Comparison of ENCODE assay signal across 10 mouse cellular contexts in genomic region chr10:80025889-80026288, GRCm38 (mm10). TPM values are rescaled to one million over a fixed set of nuclear protein-coding genes. Genes with fewer than 3 reads are reported as not detected.
DNase-seq lines count a peak whose midpoint lies in the region; ATAC-seq and TF ChIP-seq lines count a peak whose summit lies in the region.
"Had no signal": no experiment of that assay in that cellular context is flagged by ENCODE, and none has a peak within 500 bp of the region (broad histone marks: within the 10 kb centered on the region; RNA-seq: fewer than 3 reads in every experiment).

No protein-coding gene starts in this region.

- intact Hi-C loops in heart, postnatal 10 days (cut with DNase I), result no loop called here

- peak; percentile 47 for DNase-seq in adrenal gland, postnatal 14 days
- no peak for DNase-seq in adrenal gland, postnatal 36 days
- peak; percentile 35 for DNase-seq in lung, postnatal 0 days (ENCODE audit: low spot score)
- DNase-seq in lung, postnatal 4 days, result no peak
- DNase-seq in liver, embryonic 11.5 days (ENCODE audit: low spot score), result no peak
- no peak for DNase-seq in stomach, postnatal 0 days (ENCODE audit: low spot score)
- no peak for DNase-seq in layer of hippocampus, postnatal 14 days (ENCODE audit: low spot score in 2 of 2)
- no peak for DNase-seq in heart, postnatal 10 days
- DNase-seq: gastrocnemius, postnatal 14 days; kidney, adult 2 months had no signal

- TF ChIP-seq EP300 in lung, postnatal 0 days (IDR thresholded peaks at IDR 0.05), result no peak
- no peak for TF ChIP-seq EP300 in stomach, postnatal 0 days (optimal IDR thresholded peaks at IDR 0.05)

- no peak overlapping the region for H3K27ac ChIP-seq in lung, postnatal 0 days (ENCODE audit: low read length)
- no peak overlapping the region for H3K27ac ChIP-seq in liver, embryonic 11.5 days (ENCODE audit: low read depth, low read length)
- H3K27ac ChIP-seq in stomach, postnatal 0 days (replicated peaks), result no peak overlapping the region

- H3K4me3 ChIP-seq in lung, postnatal 0 days (ENCODE audit: low read depth, low read length), result no peak overlapping the region
- H3K4me3 ChIP-seq in liver, embryonic 11.5 days (ENCODE audit: low read depth, low read length), result no peak overlapping the region
- no peak overlapping the region for H3K4me3 ChIP-seq in stomach, postnatal 0 days (ENCODE audit: low read depth, low read length)

- no peaks in the 10 kb centered on the region for H3K27me3 ChIP-seq in lung, postnatal 0 days (replicated peaks; ENCODE audit: insufficient read depth, low read length)
- H3K27me3 ChIP-seq in liver, embryonic 11.5 days (replicated peaks; ENCODE audit: control insufficient read depth, insufficient read depth, low read length), result no peaks in the 10 kb centered on the region
- no peaks in the 10 kb centered on the region for H3K27me3 ChIP-seq in stomach, postnatal 0 days (ENCODE audit: control insufficient read depth, insufficient read depth, low read length)

- ATAC-seq in lung, postnatal 0 days, result peak; percentile 43
- 0 out of 2 replicates have a peak, but pooled peaks have one; percentile 30 for ATAC-seq in liver, embryonic 11.5 days (replicated peaks; ENCODE audit: low FRiP score)
- ATAC-seq in stomach, postnatal 0 days (ENCODE audit: low FRiP score, low TSS enrichment), result peak; percentile 4; the same call in 1 of the 2 replicates

- H3K9ac ChIP-seq in lung, postnatal 0 days (replicated peaks; ENCODE audit: low read depth), result no peak overlapping the region
- H3K9ac ChIP-seq in liver, embryonic 11.5 days (ENCODE audit: low read depth, low read length), result no peak overlapping the region
- no peak overlapping the region for H3K9ac ChIP-seq in stomach, postnatal 0 days (ENCODE audit: low read length)

- 57% methylated on average over 12 of the region's 12 CpGs for WGBS in lung, postnatal 0 days
- WGBS in liver, embryonic 11.5 days, result 67% methylated on average over 12 of the region's 12 CpGs
- 51% methylated on average over 12 of the region's 12 CpGs for WGBS in stomach, postnatal 0 days

- no peaks in the 10 kb centered on the region for H3K4me1 ChIP-seq in lung, postnatal 0 days (ENCODE audit: insufficient read depth, low read depth, low read length)
- peaks cover 21% of the 10 kb centered on the region for H3K4me1 ChIP-seq in liver, embryonic 11.5 days (replicated peaks; ENCODE audit: control insufficient read depth, insufficient read depth, low read length)
- H3K4me1 ChIP-seq in stomach, postnatal 0 days (replicated peaks; ENCODE audit: control insufficient read depth, insufficient read depth), result no peaks in the 10 kb centered on the region

- no peaks in the 10 kb centered on the region for H3K36me3 ChIP-seq in lung, postnatal 0 days (ENCODE audit: insufficient read depth, low read length)
- H3K36me3 ChIP-seq in liver, embryonic 11.5 days (ENCODE audit: control insufficient read depth, insufficient read depth, low read length), result peaks cover 28% of the 10 kb centered on the region; the same call in 1 of the 2 replicates
- H3K36me3 ChIP-seq in stomach, postnatal 0 days (ENCODE audit: control insufficient read depth, insufficient read depth, low read length), result no peaks in the 10 kb centered on the region

- H3K9me3 ChIP-seq in lung, postnatal 0 days (ENCODE audit: low read length), result no peaks in the 10 kb centered on the region
- H3K9me3 ChIP-seq in liver, embryonic 11.5 days (ENCODE audit: control insufficient read depth, low read length), result no peaks in the 10 kb centered on the region
- H3K9me3 ChIP-seq in stomach, postnatal 0 days (ENCODE audit: control insufficient read depth, low read length), result no peaks in the 10 kb centered on the region

- TF ChIP-seq CTCF in lung, postnatal 0 days (IDR thresholded peaks at IDR 0.05), result no peak
- TF ChIP-seq CTCF in stomach, postnatal 0 days (IDR thresholded peaks at IDR 0.05; ENCODE audit: low read depth), result no peak

- H3K4me2 ChIP-seq in lung, postnatal 0 days (replicated peaks; ENCODE audit: low read depth, low read length), result no peak overlapping the region
- no peak overlapping the region for H3K4me2 ChIP-seq in liver, embryonic 11.5 days
- no peak overlapping the region for H3K4me2 ChIP-seq in stomach, postnatal 0 days (replicated peaks; ENCODE audit: low read depth)

RNA-seq across cellular contexts. Expression of gene Arhgap45, which starts 9.4 kb away (rescaled TPM):
- 6.3 and 27.9 TPM in 2 replicates for total RNA-seq in adrenal gland, postnatal 14 days (2021)
- 1 to 10 TPM; 4.5 to 5.4 TPM for total RNA-seq in adrenal gland, postnatal 36 days (2021)
- polyA plus RNA-seq in lung, postnatal 0 days (2015; fragmentation: Nextera tagmentation; extraction: Ambion mirVana), result 20.1 and 22.2 TPM in 2 replicates
- polyA plus RNA-seq in liver, embryonic 11.5 days (2014; fragmentation: Nextera tagmentation; extraction: Ambion mirVana), result 29.0 and 29.4 TPM in 2 replicates
- 2.0 TPM in 2 replicates for polyA plus RNA-seq in stomach, postnatal 0 days (2015; fragmentation: Nextera tagmentation; extraction: Ambion mirVana)
- total RNA-seq in layer of hippocampus, postnatal 14 days (2021), result 1 to 10 TPM; 3.8 to 3.9 TPM
- total RNA-seq in heart, postnatal 10 days (2021), result 1 to 10 TPM; 5.0 to 6.1 TPM

RNA-seq across cellular contexts. Expression of gene Polr2e, which starts 13.7 kb away (rescaled TPM):
- 98.8 and 108 TPM in 2 replicates for total RNA-seq in adrenal gland, postnatal 14 days (2021)
- 100 to 1,000 TPM in 1 of 2 experiments, 10 to 100 TPM in 1; 92.8 to 108 TPM for total RNA-seq in adrenal gland, postnatal 36 days (2021)
- polyA plus RNA-seq in lung, postnatal 0 days (2015; fragmentation: Nextera tagmentation; extraction: Ambion mirVana), result 178 and 202 TPM in 2 replicates
- polyA plus RNA-seq in liver, embryonic 11.5 days (2014; fragmentation: Nextera tagmentation; extraction: Ambion mirVana), result 239 and 256 TPM in 2 replicates
- polyA plus RNA-seq in stomach, postnatal 0 days (2015; fragmentation: Nextera tagmentation; extraction: Ambion mirVana), result 121 and 122 TPM in 2 replicates
- 10 to 100 TPM; 74.1 to 74.3 TPM for total RNA-seq in layer of hippocampus, postnatal 14 days (2021)
- total RNA-seq in heart, postnatal 10 days (2021), result 10 to 100 TPM; 79.0 to 79.1 TPM

RNA-seq across cellular contexts. Expression of gene Gpx4, which starts 21.1 kb away (rescaled TPM):
- total RNA-seq in adrenal gland, postnatal 14 days (2021), result 1,329 and 1,354 TPM in 2 replicates
- 1,000 to 10,000 TPM; 1,198 to 1,301 TPM for total RNA-seq in adrenal gland, postnatal 36 days (2021)
- polyA plus RNA-seq in lung, postnatal 0 days (2015; fragmentation: Nextera tagmentation; extraction: Ambion mirVana), result 1,058 and 1,082 TPM in 2 replicates
- 761 and 762 TPM in 2 replicates for polyA plus RNA-seq in liver, embryonic 11.5 days (2014; fragmentation: Nextera tagmentation; extraction: Ambion mirVana)
- 435 and 445 TPM in 2 replicates for polyA plus RNA-seq in stomach, postnatal 0 days (2015; fragmentation: Nextera tagmentation; extraction: Ambion mirVana)
- total RNA-seq in layer of hippocampus, postnatal 14 days (2021), result 100 to 1,000 TPM; 456 to 501 TPM
- 100 to 1,000 TPM; 551 to 562 TPM for total RNA-seq in heart, postnatal 10 days (2021)

RNA-seq across cellular contexts. Expression of gene Abca7, which starts 29.6 kb away (rescaled TPM):
- total RNA-seq in adrenal gland, postnatal 14 days (2021), result 18.7 and 20.7 TPM in 2 replicates
- 10 to 100 TPM; 20.2 to 20.3 TPM for total RNA-seq in adrenal gland, postnatal 36 days (2021)
- 5.5 and 6.5 TPM in 2 replicates for polyA plus RNA-seq in lung, postnatal 0 days (2015; fragmentation: Nextera tagmentation; extraction: Ambion mirVana)
- polyA plus RNA-seq in liver, embryonic 11.5 days (2014; fragmentation: Nextera tagmentation; extraction: Ambion mirVana), result 7.7 and 8.6 TPM in 2 replicates
- 2.6 and 3.2 TPM in 2 replicates for polyA plus RNA-seq in stomach, postnatal 0 days (2015; fragmentation: Nextera tagmentation; extraction: Ambion mirVana)
- 10 to 100 TPM in 1 of 2 experiments, 1 to 10 TPM in 1; 9.8 to 10.5 TPM for total RNA-seq in layer of hippocampus, postnatal 14 days (2021)
- 1 to 10 TPM; 7.8 to 8.2 TPM for total RNA-seq in heart, postnatal 10 days (2021)

RNA-seq across cellular contexts. Expression of gene Cnn2, which starts 37.5 kb away (rescaled TPM):
- total RNA-seq in adrenal gland, postnatal 14 days (2021), result 40.2 and 55.9 TPM in 2 replicates
- 10 to 100 TPM; 30.2 to 42.9 TPM for total RNA-seq in adrenal gland, postnatal 36 days (2021)
- 483 and 567 TPM in 2 replicates for polyA plus RNA-seq in lung, postnatal 0 days (2015; fragmentation: Nextera tagmentation; extraction: Ambion mirVana)
- polyA plus RNA-seq in liver, embryonic 11.5 days (2014; fragmentation: Nextera tagmentation; extraction: Ambion mirVana), result 115 and 124 TPM in 2 replicates
- 236 and 245 TPM in 2 replicates for polyA plus RNA-seq in stomach, postnatal 0 days (2015; fragmentation: Nextera tagmentation; extraction: Ambion mirVana)
- total RNA-seq in layer of hippocampus, postnatal 14 days (2021), result 1 to 10 TPM; 7.5 to 9.3 TPM
- total RNA-seq in heart, postnatal 10 days (2021), result 10 to 100 TPM; 60.3 to 65.6 TPM

Comparison
In these comparisons a context has a peak if more than half of its experiments do, and no peak if none do; other contexts are left out.
1. DNase-seq: peak in adrenal gland, postnatal 14 days (single experiment) and lung, postnatal 0 days (single experiment); none in adrenal gland, postnatal 36 days (0 of 2), lung, postnatal 4 days (0 of 2), liver, embryonic 11.5 days (single experiment), stomach, postnatal 0 days (single experiment), layer of hippocampus, postnatal 14 days (0 of 2) and heart, postnatal 10 days (0 of 2).
2. Peak in every context shown above with its lines, with median percentiles within 50 percentile points of each other: ATAC-seq.